18 mouse cellular contexts compared by ENCODE assay signal in the genomic region with DNA sequence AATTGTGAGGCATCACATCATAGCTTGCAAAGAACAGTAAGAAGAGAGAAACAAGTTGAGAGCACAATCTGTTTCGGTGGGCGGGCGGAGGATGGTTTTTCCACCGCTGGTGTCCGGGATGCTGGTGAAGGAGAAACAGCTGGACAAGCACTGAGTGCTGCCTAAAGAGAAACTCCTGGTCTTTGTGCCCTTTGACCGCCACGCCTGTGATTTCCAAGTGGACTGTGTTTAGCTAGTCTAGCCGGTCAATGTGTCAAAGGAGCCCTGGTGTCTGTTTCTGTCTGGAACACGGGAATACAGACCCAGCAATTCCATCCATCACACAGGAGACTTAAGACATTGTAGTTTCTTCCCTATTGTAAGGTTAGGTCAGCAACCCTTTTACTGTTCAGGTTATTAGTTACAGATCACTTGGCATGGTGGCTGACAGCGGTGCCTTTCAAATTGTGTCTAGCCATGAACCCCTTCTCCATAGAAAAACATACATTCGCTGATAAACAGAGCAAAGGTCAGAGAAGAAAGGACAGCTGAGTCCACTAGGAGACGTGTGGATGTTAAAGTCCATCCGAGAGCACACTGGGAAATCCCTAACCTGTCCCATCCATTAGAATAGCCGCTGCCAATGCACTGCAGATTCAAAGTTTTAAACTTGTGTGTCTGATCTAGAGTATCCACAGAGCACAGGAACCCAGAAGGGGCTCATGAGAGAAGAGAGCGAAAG. TPM values are rescaled to one million over a fixed set of nuclear protein-coding genes. Genes with fewer than 3 reads are reported as not detected.
DNase-seq lines count a peak whose midpoint lies in the region; ATAC-seq lines count a peak whose summit lies in the region.
"Had no signal": no experiment of that assay in that cellular context is flagged by ENCODE, and none has a peak within 500 bp of the region (broad histone marks: within the 10 kb centered on the region; RNA-seq: fewer than 3 reads in every experiment).

No protein-coding gene starts in this region.

- no peak for ATAC-seq in kidney, embryonic 16.5 days (ENCODE audit: low FRiP score, low TSS enrichment)
- ATAC-seq in liver, embryonic 15.5 days (ENCODE audit: insufficient read depth) = peak; percentile 67; the same call in 1 of the 2 replicates
- ATAC-seq in hindbrain, embryonic 11.5 days (ENCODE audit: low FRiP score) = no peak
- ATAC-seq: activated CD4-positive, CD25-positive, alpha-beta regulatory T cell, adult 4 months; forebrain, postnatal 0 days had no signal

- 46% methylated on average over 15 of the region's 15 CpGs for WGBS in kidney, embryonic 16.5 days
- WGBS in liver, embryonic 15.5 days (ENCODE audit: insufficient replicate concordance) = 63% methylated on average over 15 of the region's 15 CpGs
- WGBS in forebrain, embryonic 10.5 days = 76% methylated on average over 15 of the region's 15 CpGs
- 46% methylated on average over 15 of the region's 15 CpGs for WGBS in hindbrain, embryonic 11.5 days

- peaks cover 13% of the 10 kb centered on the region for H3K9me3 ChIP-seq in kidney, embryonic 16.5 days (ENCODE audit: low read length)
- H3K9me3 ChIP-seq in liver, embryonic 15.5 days (replicated peaks) = no peaks in the 10 kb centered on the region
- peaks cover 8% of the 10 kb centered on the region; the same call in 1 of the 2 replicates for H3K9me3 ChIP-seq in forebrain, embryonic 10.5 days
- no peaks in the 10 kb centered on the region for H3K9me3 ChIP-seq in hindbrain, embryonic 11.5 days (ENCODE audit: control insufficient read depth, low read length)

- H3K4me2 ChIP-seq in kidney, embryonic 16.5 days (replicated peaks; ENCODE audit: low read depth, low read length) = no peak overlapping the region
- peak overlapping the region; percentile 11 for H3K4me2 ChIP-seq in liver, embryonic 15.5 days
- no peak overlapping the region for H3K4me2 ChIP-seq in hindbrain, embryonic 11.5 days (replicated peaks; ENCODE audit: low read depth, low read length)
- H3K4me2 ChIP-seq: midbrain, embryonic 11.5 days had no signal

- DNase-seq in kidney, adult 11 months = peak; percentile 83
- DNase-seq in kidney, adult 9 months = peak; percentile 89
- peak; percentile 33 for DNase-seq in mesoderm, embryonic 11.5 days (ENCODE audit: low read depth, low spot score)
- DNase-seq in forebrain, embryonic 10.5 days (ENCODE audit: extremely low spot score, low spot score) = no peak
- no peak for DNase-seq in urinary bladder, adult 2 months (ENCODE audit: low spot score)
- DNase-seq in hindbrain, embryonic 11.5 days (ENCODE audit: low spot score) = no peak
- DNase-seq: B cell, adult 2 months; cerebellum, adult 9-10 months; forebrain, postnatal 0 days; heart, adult 18-20 months; heart, postnatal 36 days; left cerebral cortex, postnatal 4 days; retina, postnatal 1 day; thymus, adult 2 months had no signal

- H3K9ac ChIP-seq in kidney, embryonic 16.5 days (replicated peaks; ENCODE audit: low read length) = no peak overlapping the region
- no peak overlapping the region for H3K9ac ChIP-seq in liver, embryonic 15.5 days
- no peak overlapping the region for H3K9ac ChIP-seq in hindbrain, embryonic 11.5 days (ENCODE audit: low read depth, low read length)
- H3K9ac ChIP-seq: forebrain, postnatal 0 days had no signal

- peaks cover 17% of the 10 kb centered on the region for H3K4me1 ChIP-seq in kidney, embryonic 16.5 days (ENCODE audit: insufficient read depth, low read length)
- peaks cover 17% of the 10 kb centered on the region for H3K4me1 ChIP-seq in liver, embryonic 15.5 days (replicated peaks)
- H3K4me1 ChIP-seq in forebrain, embryonic 10.5 days = peaks cover 9% of the 10 kb centered on the region
- no peaks in the 10 kb centered on the region for H3K4me1 ChIP-seq in hindbrain, embryonic 11.5 days (replicated peaks; ENCODE audit: control insufficient read depth, insufficient read depth, low read length)

- H3K27me3 ChIP-seq in kidney, embryonic 16.5 days (ENCODE audit: insufficient read depth, low read length) = no peaks in the 10 kb centered on the region
- no peaks in the 10 kb centered on the region for H3K27me3 ChIP-seq in liver, embryonic 15.5 days
- no peaks in the 10 kb centered on the region; the same call in 1 of the 2 replicates for H3K27me3 ChIP-seq in forebrain, embryonic 10.5 days (ENCODE audit: poor library complexity, severe bottlenecking)
- no peaks in the 10 kb centered on the region for H3K27me3 ChIP-seq in hindbrain, embryonic 11.5 days (ENCODE audit: control insufficient read depth, insufficient read depth, low read length)

- H3K27ac ChIP-seq in kidney, embryonic 16.5 days (ENCODE audit: low read length) = no peak overlapping the region
- H3K27ac ChIP-seq in liver, embryonic 15.5 days (replicated peaks) = 0 out of 2 replicates have a peak overlapping the region, but pooled peaks have one; percentile 1
- H3K27ac ChIP-seq in forebrain, embryonic 10.5 days = no peak overlapping the region
- H3K27ac ChIP-seq in hindbrain, embryonic 11.5 days (ENCODE audit: low read depth, low read length) = no peak overlapping the region

- no peak overlapping the region for H3K4me3 ChIP-seq in kidney, embryonic 16.5 days (ENCODE audit: low read length)
- H3K4me3 ChIP-seq in liver, embryonic 15.5 days (replicated peaks) = no peak overlapping the region
- no peak overlapping the region for H3K4me3 ChIP-seq in forebrain, embryonic 10.5 days
- no peak overlapping the region for H3K4me3 ChIP-seq in hindbrain, embryonic 11.5 days (ENCODE audit: low read depth, low read length)

- peaks cover 22% of the 10 kb centered on the region for H3K36me3 ChIP-seq in kidney, embryonic 16.5 days (ENCODE audit: insufficient read depth, low read length)
- peaks cover 4% of the 10 kb centered on the region; the same call in 1 of the 2 replicates for H3K36me3 ChIP-seq in liver, embryonic 15.5 days (replicated peaks)
- peaks cover 55% of the 10 kb centered on the region for H3K36me3 ChIP-seq in forebrain, embryonic 10.5 days (replicated peaks)
- H3K36me3 ChIP-seq in hindbrain, embryonic 11.5 days (ENCODE audit: control insufficient read depth, insufficient read depth, low read length) = no peaks in the 10 kb centered on the region

RNA-seq across cellular contexts. Expression of a gene that starts 8.0 kb away (rescaled TPM):
- polyA plus RNA-seq in kidney, embryonic 16.5 days (2015; fragmentation: Nextera tagmentation; extraction: Ambion mirVana) = 132 and 150 TPM in 2 replicates
- polyA plus RNA-seq in liver, embryonic 15.5 days (2015; fragmentation: Nextera tagmentation; extraction: Ambion mirVana) = 114 and 120 TPM in 2 replicates
- polyA plus RNA-seq in forebrain, embryonic 10.5 days (2016; fragmentation: Nextera tagmentation; extraction: Ambion mirVana) = 87.0 and 92.8 TPM in 2 replicates
- 109 TPM in 2 replicates for polyA plus RNA-seq in urinary bladder, adult 2 months (2012; rRNA removed)
- 60.4 and 63.6 TPM in 2 replicates for polyA plus RNA-seq in hindbrain, embryonic 11.5 days (2014; fragmentation: Nextera tagmentation; extraction: Ambion mirVana)

RNA-seq across cellular contexts. Expression of a gene that starts 39.1 kb away (rescaled TPM):
- polyA plus RNA-seq in kidney, embryonic 16.5 days (2015; fragmentation: Nextera tagmentation; extraction: Ambion mirVana) = 3.9 and 4.3 TPM in 2 replicates
- polyA plus RNA-seq in liver, embryonic 15.5 days (2015; fragmentation: Nextera tagmentation; extraction: Ambion mirVana) = 0.25 and 0.28 TPM in 2 replicates
- polyA plus RNA-seq in forebrain, embryonic 10.5 days (2016; fragmentation: Nextera tagmentation; extraction: Ambion mirVana) = 1.3 and 1.6 TPM in 2 replicates
- 2.5 and 2.8 TPM in 2 replicates for polyA plus RNA-seq in urinary bladder, adult 2 months (2012; rRNA removed)
- 1.6 and 3.0 TPM in 2 replicates for polyA plus RNA-seq in hindbrain, embryonic 11.5 days (2014; fragmentation: Nextera tagmentation; extraction: Ambion mirVana)

Comparison
In these comparisons a context has a peak if more than half of its experiments do, and no peak if none do; other contexts are left out.
1. DNase-seq: peak in kidney, adult 11 months (single experiment), kidney, adult 9 months (single experiment) and mesoderm, embryonic 11.5 days (single experiment); none in forebrain, embryonic 10.5 days (single experiment), urinary bladder, adult 2 months (single experiment) and hindbrain, embryonic 11.5 days (single experiment).